Mouse (Mus musculus): ENCODE results near the gene Uck1. TPM values are rescaled to one million over a fixed set of nuclear protein-coding genes. Genes with fewer than 3 reads are reported as not detected.

The Uck1 gene
- polyA plus RNA-seq, 1 experiment from 2014 or later, result 108 TPM

- H3K4me3 ChIP-seq (replicated peaks; ENCODE audit: low read length), result no peak overlapping the region
- H3K27me3 ChIP-seq (replicated peaks; ENCODE audit: control insufficient read depth, insufficient read depth, low read length), result no peaks in the 10 kb centered on the region
- no peak overlapping the region for H3K9ac ChIP-seq (replicated peaks; ENCODE audit: low read depth, low read length)
- H3K36me3 ChIP-seq (ENCODE audit: control insufficient read depth, insufficient read depth), result peaks cover 82% of the 10 kb centered on the region
- H3K9me3 ChIP-seq (ENCODE audit: control insufficient read depth, low read length), result no peaks in the 10 kb centered on the region
- H3K4me2 ChIP-seq (ENCODE audit: low read length), result no peak overlapping the region
- H3K4me1 ChIP-seq (replicated peaks; ENCODE audit: control insufficient read depth, insufficient read depth, low read length), result no peaks in the 10 kb centered on the region
- no peak for ATAC-seq
- 82% methylated on average over 8 of the region's 8 CpGs for WGBS
- H3K27ac ChIP-seq (ENCODE audit: low read length), result no peak overlapping the region
Observed at GRCm38 (mm10) chr2:32217656-32218055, 42.3 kb downstream of the Uck1 start.

GRCm38 (mm10) chr2:32216506-32216905, 43.5 kb downstream of the Uck1 start:
- Histone ChIP-seq H3K27ac (ENCODE audit: low read length) (no peak overlapping the region), H3K9me3 (ENCODE audit: control insufficient read depth, low read length) (no peaks in the 10 kb centered on the region), H3K4me1 (replicated peaks; ENCODE audit: control insufficient read depth, insufficient read depth, low read length) (no peaks in the 10 kb centered on the region), H3K4me3 (replicated peaks; ENCODE audit: low read length) (no peak overlapping the region), H3K9ac (replicated peaks; ENCODE audit: low read depth, low read length) (no peak overlapping the region), H3K27me3 (replicated peaks; ENCODE audit: control insufficient read depth, insufficient read depth, low read length) (no peaks in the 10 kb centered on the region), H3K36me3 (ENCODE audit: control insufficient read depth, insufficient read depth) (peaks cover 75% of the 10 kb centered on the region), H3K4me2 (ENCODE audit: low read length) (no peak overlapping the region)
- 94% methylated on average over 10 of the region's 10 CpGs for WGBS
- ATAC-seq, result no peak

GRCm38 (mm10) chr2:32215576-32215975, 44.4 kb downstream of the Uck1 start:
- H3K27me3 ChIP-seq (replicated peaks; ENCODE audit: control insufficient read depth, insufficient read depth, low read length), result no peaks in the 10 kb centered on the region
- no peaks in the 10 kb centered on the region for H3K4me1 ChIP-seq (replicated peaks; ENCODE audit: control insufficient read depth, insufficient read depth, low read length)
- no peak overlapping the region for H3K27ac ChIP-seq (ENCODE audit: low read length)
- peaks cover 66% of the 10 kb centered on the region for H3K36me3 ChIP-seq (ENCODE audit: control insufficient read depth, insufficient read depth)
- WGBS, result 90% methylated on average over 10 of the region's 10 CpGs
- H3K4me3 ChIP-seq (replicated peaks; ENCODE audit: low read length), result no peak overlapping the region
- H3K9me3 ChIP-seq (ENCODE audit: control insufficient read depth, low read length), result no peaks in the 10 kb centered on the region
- ATAC-seq, result no peak
- no peak overlapping the region for H3K9ac ChIP-seq (replicated peaks; ENCODE audit: low read depth, low read length)
- H3K4me2 ChIP-seq (ENCODE audit: low read length), result no peak overlapping the region

- WGBS, result 53% methylated on average over 10 of the region's 10 CpGs
- Histone ChIP-seq H3K9me3 (ENCODE audit: control insufficient read depth, low read length) (no peaks in the 10 kb centered on the region), H3K4me3 (replicated peaks; ENCODE audit: low read length) (no peak overlapping the region), H3K27me3 (replicated peaks; ENCODE audit: control insufficient read depth, insufficient read depth, low read length) (no peaks in the 10 kb centered on the region), H3K36me3 (ENCODE audit: control insufficient read depth, insufficient read depth) (peaks cover 63% of the 10 kb centered on the region), H3K4me1 (replicated peaks; ENCODE audit: control insufficient read depth, insufficient read depth, low read length) (no peaks in the 10 kb centered on the region), H3K27ac (ENCODE audit: low read length) (no peak overlapping the region), H3K4me2 (ENCODE audit: low read length) (no peak overlapping the region), H3K9ac (replicated peaks; ENCODE audit: low read depth, low read length) (no peak overlapping the region)
- no peak for ATAC-seq
Observed at GRCm38 (mm10) chr2:32213000-32213399, 47.0 kb downstream of the Uck1 start.

GRCm38 (mm10) chr2:32211689-32212088, 48.3 kb downstream of the Uck1 start:
- no peak for ATAC-seq
- H3K36me3 ChIP-seq (ENCODE audit: control insufficient read depth, insufficient read depth), result peaks cover 57% of the 10 kb centered on the region
- no peak overlapping the region for H3K4me2 ChIP-seq (ENCODE audit: low read length)
- H3K9ac ChIP-seq (replicated peaks; ENCODE audit: low read depth, low read length), result no peak overlapping the region
- no peaks in the 10 kb centered on the region for H3K4me1 ChIP-seq (replicated peaks; ENCODE audit: control insufficient read depth, insufficient read depth, low read length)
- no peaks in the 10 kb centered on the region for H3K9me3 ChIP-seq (ENCODE audit: control insufficient read depth, low read length)
- H3K27ac ChIP-seq (ENCODE audit: low read length), result no peak overlapping the region
- H3K4me3 ChIP-seq (replicated peaks; ENCODE audit: low read length), result no peak overlapping the region
- WGBS, result 94% methylated on average over 8 of the region's 8 CpGs
- H3K27me3 ChIP-seq (replicated peaks; ENCODE audit: control insufficient read depth, insufficient read depth, low read length), result no peaks in the 10 kb centered on the region

- Histone ChIP-seq H3K27ac (ENCODE audit: low read length) (no peak overlapping the region), H3K27me3 (replicated peaks; ENCODE audit: control insufficient read depth, insufficient read depth, low read length) (no peaks in the 10 kb centered on the region), H3K4me1 (replicated peaks; ENCODE audit: control insufficient read depth, insufficient read depth, low read length) (no peaks in the 10 kb centered on the region), H3K4me3 (replicated peaks; ENCODE audit: low read length) (no peak overlapping the region), H3K4me2 (ENCODE audit: low read length) (no peak overlapping the region), H3K9ac (replicated peaks; ENCODE audit: low read depth, low read length) (no peak overlapping the region), H3K9me3 (ENCODE audit: control insufficient read depth, low read length) (no peaks in the 10 kb centered on the region), H3K36me3 (ENCODE audit: control insufficient read depth, insufficient read depth) (peaks cover 53% of the 10 kb centered on the region)
- no peak for ATAC-seq
- 93% methylated on average over 1 of the region's 1 CpGs for WGBS
Observed at GRCm38 (mm10) chr2:32207682-32208081, 52.3 kb downstream of the Uck1 start.

Other genes starting within 250 kb of the Uck1 start
- gene Fam78a, start 175.3 kb downstream of the Uck1 start, polyA plus RNA-seq (2015; fragmentation: Nextera tagmentation; extraction: Ambion mirVana), result 0.20 and 0.48 TPM in 2 replicates
- 19.6 and 20.6 TPM in 2 replicates for gene Plpp7, start 164.6 kb downstream of the Uck1 start, polyA plus RNA-seq (2015; fragmentation: Nextera tagmentation; extraction: Ambion mirVana)
- gene Prrc2b, start 109.1 kb downstream of the Uck1 start, polyA plus RNA-seq (2015; fragmentation: Nextera tagmentation; extraction: Ambion mirVana), result 75.5 and 84.7 TPM in 2 replicates
- 29.9 and 36.8 TPM in 2 replicates for gene Pomt1, start 23.6 kb downstream of the Uck1 start, polyA plus RNA-seq (2015; fragmentation: Nextera tagmentation; extraction: Ambion mirVana)
- 29.4 and 29.8 TPM in 2 replicates for gene Golga2, start 27.2 kb upstream of the Uck1 start, polyA plus RNA-seq (2015; fragmentation: Nextera tagmentation; extraction: Ambion mirVana)
- gene Swi5, start 27.9 kb upstream of the Uck1 start, polyA plus RNA-seq (2015; fragmentation: Nextera tagmentation; extraction: Ambion mirVana), result 362 and 368 TPM in 2 replicates
- gene Ciz1, start 92.2 kb upstream of the Uck1 start, polyA plus RNA-seq (2015; fragmentation: Nextera tagmentation; extraction: Ambion mirVana), result 64.3 and 64.6 TPM in 2 replicates
- gene Dnm1, start 93.2 kb upstream of the Uck1 start, polyA plus RNA-seq (2015; fragmentation: Nextera tagmentation; extraction: Ambion mirVana), result 26.9 and 38.4 TPM in 2 replicates
- 67.8 and 77.7 TPM in 2 replicates for gene 1110008P14Rik, start 121.8 kb upstream of the Uck1 start, polyA plus RNA-seq (2015; fragmentation: Nextera tagmentation; extraction: Ambion mirVana)
- not detected in 2 replicates for gene Lcn2, start 128.1 kb upstream of the Uck1 start, polyA plus RNA-seq (2015; fragmentation: Nextera tagmentation; extraction: Ambion mirVana)
- 35.6 and 42.7 TPM in 2 replicates for gene Ptges2, start 135.7 kb upstream of the Uck1 start, polyA plus RNA-seq (2015; fragmentation: Nextera tagmentation; extraction: Ambion mirVana)
- 7.0 and 7.5 TPM in 2 replicates for gene Naif1, start 190.3 kb upstream of the Uck1 start, polyA plus RNA-seq (2015; fragmentation: Nextera tagmentation; extraction: Ambion mirVana)
- 46.9 and 47.7 TPM in 2 replicates for gene Slc25a25, start 191.3 kb upstream of the Uck1 start, polyA plus RNA-seq (2015; fragmentation: Nextera tagmentation; extraction: Ambion mirVana)